Mouse (Mus musculus) forebrain, embryonic 10.5 days (tissue): ENCODE measurements at regions not wholly inside any gene's neighbourhood (a gene's known extent, or its start where the extent isn't known, plus 50 kb on each side); places are given as distances from the start of the nearest gene placed in this dataset.

Experiments used
- DNase-seq: peaks from one replicate; pipeline ENCODE4 v3.0.0-alpha.2; 2017; ENCODE audit warnings: low spot score; ENCODE audit errors: extremely low spot score
- H3K27ac ChIP-seq: fragments of 300-500 bp; sonication (generic); 2 replicates; pipeline ENCODE4 v1.5.1; 2016; ENCODE audit warnings: mild to moderate bottlenecking
- H3K27me3 ChIP-seq: fragments of 300-500 bp; sonication (generic); 2 replicates; pipeline ENCODE4 v1.6.1; 2016; ENCODE audit warnings: mild to moderate bottlenecking; ENCODE audit not compliant: poor library complexity, severe bottlenecking
- H3K36me3 ChIP-seq: fragments of 300-500 bp; sonication (generic); replicated peaks from 2 replicates; pipeline ENCODE4 v1.6.1; 2016; ENCODE audit warnings: mild to moderate bottlenecking, moderate library complexity
- H3K4me1 ChIP-seq: fragments of 300-500 bp; sonication (generic); 2 replicates; pipeline ENCODE4 v1.6.1; 2016
- H3K4me3 ChIP-seq: fragments of 300-500 bp; sonication (generic); 2 replicates; pipeline ENCODE4 v1.5.1; 2016; ENCODE audit warnings: mild to moderate bottlenecking, moderate library complexity
- H3K9me3 ChIP-seq: fragments of 300-500 bp; sonication (generic); 2 replicates; pipeline ENCODE4 v1.6.1; 2016; ENCODE audit warnings: mild to moderate bottlenecking, moderate library complexity
- WGBS: fragments of 180-500 bp; shearing (Covaris S2); methylation state at CpG from one replicate; pipeline ENCODE4 v1.1.7; 2016; 5-methylcytosine and 5-hydroxymethylcytosine counted together

- no peak overlapping the region for H3K4me3 ChIP-seq
- DNase-seq, result no peak
- H3K4me1 ChIP-seq, result no peaks in the 10 kb centered on the region
- H3K27ac ChIP-seq, result no peak overlapping the region
- WGBS, result 84% methylated on average over 5 of the region's 5 CpGs
- H3K36me3 ChIP-seq, result no peaks in the 10 kb centered on the region
- H3K27me3 ChIP-seq, result no peaks in the 10 kb centered on the region
- no peaks in the 10 kb centered on the region for H3K9me3 ChIP-seq
Observed at GRCm38 (mm10) chr4:127480339-127480738, 122.4 kb upstream of the Gjb5 start.

GRCm38 (mm10) chr4:127469877-127470276 is 111.9 kb upstream of the Gjb5 start:
- Histone ChIP-seq H3K27me3 (no peaks in the 10 kb centered on the region), H3K4me3 (no peak overlapping the region), H3K27ac (no peak overlapping the region), H3K9me3 (no peaks in the 10 kb centered on the region), H3K4me1 (no peaks in the 10 kb centered on the region), H3K36me3 (no peaks in the 10 kb centered on the region)
- no peak for DNase-seq
- WGBS, result 90% methylated on average over 7 of the region's 7 CpGs

- 94% methylated on average over 11 of the region's 11 CpGs for WGBS
- DNase-seq, result no peak
- Histone ChIP-seq H3K4me1 (peaks cover 4% of the 10 kb centered on the region; the same call in 1 of the 2 replicates), H3K9me3 (peaks cover 13% of the 10 kb centered on the region; the same call in 1 of the 2 replicates), H3K36me3 (no peaks in the 10 kb centered on the region), H3K27ac (no peak overlapping the region), H3K27me3 (no peaks in the 10 kb centered on the region), H3K4me3 (no peak overlapping the region)
Observed at GRCm38 (mm10) chr4:127454511-127455119, 96.6 kb upstream of the Gjb5 start.

GRCm38 (mm10) chr4:127452081-127452480 is 94.1 kb upstream of the Gjb5 start:
- H3K27ac ChIP-seq, result no peak overlapping the region
- no peak overlapping the region for H3K4me3 ChIP-seq
- peaks cover 4% of the 10 kb centered on the region; the same call in 1 of the 2 replicates for H3K9me3 ChIP-seq
- H3K27me3 ChIP-seq, result no peaks in the 10 kb centered on the region
- no peaks in the 10 kb centered on the region for H3K36me3 ChIP-seq
- DNase-seq, result no peak
- H3K4me1 ChIP-seq, result peaks cover 4% of the 10 kb centered on the region; the same call in 1 of the 2 replicates
- WGBS, result 77% methylated on average over 8 of the region's 8 CpGs

GRCm38 (mm10) chr4:127445300-127445699 is 87.3 kb upstream of the Gjb5 start:
- Histone ChIP-seq H3K4me1 (no peaks in the 10 kb centered on the region), H3K4me3 (no peak overlapping the region), H3K27me3 (no peaks in the 10 kb centered on the region), H3K27ac (no peak overlapping the region), H3K9me3 (no peaks in the 10 kb centered on the region), H3K36me3 (no peaks in the 10 kb centered on the region)
- WGBS, result 65% methylated on average over 3 of the region's 3 CpGs
- DNase-seq, result no peak

- no peaks in the 10 kb centered on the region for H3K9me3 ChIP-seq
- no peak overlapping the region for H3K4me3 ChIP-seq
- no peaks in the 10 kb centered on the region for H3K4me1 ChIP-seq
- no peaks in the 10 kb centered on the region for H3K36me3 ChIP-seq
- no peak overlapping the region for H3K27ac ChIP-seq
- DNase-seq, result no peak
- WGBS, result 97% methylated on average over 1 of the region's 1 CpGs
- H3K27me3 ChIP-seq, result no peaks in the 10 kb centered on the region
Observed at GRCm38 (mm10) chr4:127444056-127444455, 86.1 kb upstream of the Gjb5 start.

- no peak overlapping the region for H3K4me3 ChIP-seq
Observed at GRCm38 (mm10) chr4:127442001-127442400, 84.0 kb upstream of the Gjb5 start.

GRCm38 (mm10) chr4:127440602-127441001 is 82.6 kb upstream of the Gjb5 start:
- no peaks in the 10 kb centered on the region for H3K36me3 ChIP-seq
- no peak for DNase-seq

More at GRCm38 (mm10) chr4:127442001-127442400, 84.0 kb upstream of the Gjb5 start:
- no peaks in the 10 kb centered on the region for H3K9me3 ChIP-seq
- no peaks in the 10 kb centered on the region for H3K36me3 ChIP-seq
- H3K27ac ChIP-seq, result no peak overlapping the region
- no peaks in the 10 kb centered on the region for H3K27me3 ChIP-seq
- no peak for DNase-seq
- WGBS, result 81% methylated on average over 4 of the region's 4 CpGs
- no peaks in the 10 kb centered on the region for H3K4me1 ChIP-seq

GRCm38 (mm10) chr4:127435076-127435475 is 77.1 kb upstream of the Gjb5 start:
- H3K36me3 ChIP-seq, result no peaks in the 10 kb centered on the region
- H3K27ac ChIP-seq, result no peak overlapping the region
- peak; percentile 36 for DNase-seq
- H3K27me3 ChIP-seq, result peaks cover 6% of the 10 kb centered on the region
- H3K4me3 ChIP-seq, result peak overlapping the region; percentile 20; the same call in 1 of the 2 replicates
- H3K4me1 ChIP-seq, result peaks cover 6% of the 10 kb centered on the region
- 39% methylated on average over 7 of the region's 8 CpGs for WGBS
- no peaks in the 10 kb centered on the region for H3K9me3 ChIP-seq

More at GRCm38 (mm10) chr4:127440602-127441001, 82.6 kb upstream of the Gjb5 start:
- H3K27ac ChIP-seq, result no peak overlapping the region
- H3K4me1 ChIP-seq, result no peaks in the 10 kb centered on the region
- H3K9me3 ChIP-seq, result no peaks in the 10 kb centered on the region
- H3K27me3 ChIP-seq, result no peaks in the 10 kb centered on the region
- H3K4me3 ChIP-seq, result no peak overlapping the region
- 80% methylated on average over 7 of the region's 7 CpGs for WGBS

GRCm38 (mm10) chr4:127430237-127430636 is 72.3 kb upstream of the Gjb5 start:
- H3K27ac ChIP-seq, result no peak overlapping the region
- 0% methylated on average over 1 of the region's 1 CpGs for WGBS

GRCm38 (mm10) chr4:127429748-127430147 is 71.8 kb upstream of the Gjb5 start:
- Histone ChIP-seq H3K36me3 (no peaks in the 10 kb centered on the region), H3K27me3 (peaks cover 6% of the 10 kb centered on the region), H3K4me1 (peaks cover 15% of the 10 kb centered on the region), H3K9me3 (peaks cover 2% of the 10 kb centered on the region; the same call in 1 of the 2 replicates), H3K4me3 (no peak overlapping the region), H3K27ac (no peak overlapping the region)
- 69% methylated on average over 1 of the region's 1 CpGs for WGBS
- no peak for DNase-seq

More at GRCm38 (mm10) chr4:127430237-127430636, 72.3 kb upstream of the Gjb5 start:
- Histone ChIP-seq H3K4me1 (peaks cover 15% of the 10 kb centered on the region), H3K36me3 (no peaks in the 10 kb centered on the region), H3K9me3 (peaks cover under 1% of the 10 kb centered on the region; the same call in 1 of the 2 replicates), H3K4me3 (no peak overlapping the region), H3K27me3 (peaks cover 6% of the 10 kb centered on the region)
- DNase-seq, result no peak

- H3K27me3 ChIP-seq, result peaks cover 7% of the 10 kb centered on the region
- no peak overlapping the region for H3K27ac ChIP-seq
- H3K9me3 ChIP-seq, result peaks cover 2% of the 10 kb centered on the region; the same call in 1 of the 2 replicates
- DNase-seq, result no peak
- no peak overlapping the region for H3K4me3 ChIP-seq
- WGBS, result 72% methylated on average over 7 of the region's 7 CpGs
- peaks cover 24% of the 10 kb centered on the region for H3K4me1 ChIP-seq
- H3K36me3 ChIP-seq, result no peaks in the 10 kb centered on the region
Observed at GRCm38 (mm10) chr4:127423855-127424254, 65.9 kb upstream of the Gjb5 start.

- peaks cover 10% of the 10 kb centered on the region for H3K27me3 ChIP-seq
- H3K4me1 ChIP-seq, result peaks cover 27% of the 10 kb centered on the region
- 90% methylated on average over 6 of the region's 6 CpGs for WGBS
- no peaks in the 10 kb centered on the region for H3K36me3 ChIP-seq
- DNase-seq, result no peak
- H3K9me3 ChIP-seq, result peaks cover 2% of the 10 kb centered on the region; the same call in 1 of the 2 replicates
- no peak overlapping the region for H3K27ac ChIP-seq
- no peak overlapping the region for H3K4me3 ChIP-seq
Observed at GRCm38 (mm10) chr4:127421927-127422450, 64.0 kb upstream of the Gjb5 start.
